Mouse (Mus musculus) heart, adult 2 months (tissue): Measurements from ENCODE around the gene Nr1i3.

Experiments used
- CTCF ChIP-seq: fragments of 200-600 bp; IDR thresholded peaks from 2 replicates; pipeline ENCODE4 v1.8.1; 2022; ENCODE audit warnings: antibody characterized with exemption, mild to moderate bottlenecking, moderate library complexity
- POLR2A ChIP-seq: fragments of 200-500 bp; IDR thresholded peaks from 2 replicates; pipeline ENCODE4 v1.6.1; 2011; ENCODE audit warnings: mild to moderate bottlenecking, low read depth, low read length, control low read depth; ENCODE audit not compliant: insufficient read depth

DNA sequence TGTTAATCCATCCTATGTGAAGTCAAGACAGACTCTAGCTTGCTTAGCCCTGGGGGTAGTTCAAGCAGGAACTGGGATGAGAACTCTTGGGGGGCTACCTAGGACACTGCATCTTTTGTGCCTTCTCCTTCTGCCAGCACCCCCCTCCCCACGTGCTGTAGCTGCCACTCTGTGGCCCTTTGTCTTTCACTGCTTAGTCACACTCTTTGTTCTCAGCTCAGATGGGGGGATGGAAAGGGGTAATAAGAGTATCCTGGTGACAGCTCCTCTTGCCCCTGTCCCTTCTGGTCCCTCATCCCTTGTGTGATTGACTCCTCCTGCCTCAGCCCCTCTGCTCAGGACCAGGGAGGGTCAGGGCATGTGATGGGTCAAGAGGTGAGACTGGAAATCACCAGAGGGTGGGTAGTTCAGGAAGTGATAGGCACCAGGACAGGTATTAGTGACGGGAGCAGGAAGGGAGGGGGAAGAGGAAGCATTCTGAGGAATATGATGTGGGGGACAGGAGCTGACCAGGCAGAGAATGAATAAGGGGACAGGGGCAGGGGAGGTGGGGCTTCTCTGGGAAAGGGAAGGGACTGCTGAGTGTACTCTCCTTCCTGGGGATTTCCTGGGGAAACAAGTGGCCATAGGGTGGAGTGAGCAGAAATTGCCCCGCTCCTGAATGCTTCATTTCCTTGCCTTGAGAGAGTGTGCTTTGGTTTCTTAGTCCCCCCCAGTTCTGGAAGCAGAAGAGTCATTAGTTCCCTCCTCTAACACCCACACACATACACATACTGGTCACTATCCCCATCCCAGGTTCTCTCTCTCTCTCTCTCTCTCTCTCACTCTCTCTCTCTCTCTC lies 34.8 kb downstream of the Nr1i3 start:
- TF ChIP-seq POLR2A (no peak), CTCF (no peak)
